Mouse (Mus musculus): ENCODE data around the gene Nova2.

GRCm38 (mm10) chr7:18927759-18928158 is 2.1 kb downstream of the Nova2 start:
- TF ChIP-seq CTCF (IDR thresholded peaks at IDR 0.05; ENCODE audit: low read depth), result no peak
- TF ChIP-seq EP300 (optimal IDR thresholded peaks at IDR 0.05), result no peak
